Mouse (Mus musculus): ENCODE measurements around the gene Magi1. TPM values are rescaled to one million over a fixed set of nuclear protein-coding genes. Genes with fewer than 3 reads are reported as not detected.

Gene Magi1
- polyA plus RNA-seq, 1 experiment from 2014 or later: 23.5 TPM

- Histone ChIP-seq H3K27me3 (ENCODE audit: control insufficient read depth, insufficient read depth, low read length) (no peaks in the 10 kb centered on the region), H3K4me2 (ENCODE audit: low read depth) (no peak overlapping the region), H3K27ac (ENCODE audit: low read depth, low read length) (no peak overlapping the region), H3K9ac (ENCODE audit: low read length) (no peak overlapping the region), H3K4me1 (ENCODE audit: control insufficient read depth, insufficient read depth, low read length) (no peaks in the 10 kb centered on the region), H3K4me3 (ENCODE audit: low read depth, low read length) (no peak overlapping the region), H3K9me3 (ENCODE audit: control insufficient read depth, low read length) (no peaks in the 10 kb centered on the region), H3K36me3 (ENCODE audit: control insufficient read depth, insufficient read depth, low read length) (no peaks in the 10 kb centered on the region)
- ATAC-seq (ENCODE audit: insufficient read depth, low FRiP score, low TSS enrichment): no peak
- 66% methylated on average over 2 of the region's 2 CpGs for WGBS
- DNase-seq (ENCODE audit: low spot score): peak; percentile 32
These were observed 243.6 kb downstream of the Magi1 start for GRCm38 (mm10) chr6:94040093-94040492.

- no peak overlapping the region for H3K9ac ChIP-seq (ENCODE audit: low read length)
- 95% methylated on average over 3 of the region's 3 CpGs for WGBS
- H3K9me3 ChIP-seq (ENCODE audit: control insufficient read depth, low read length): no peaks in the 10 kb centered on the region
- DNase-seq (ENCODE audit: low spot score) (no peak), ATAC-seq (ENCODE audit: insufficient read depth, low FRiP score, low TSS enrichment) (no peak)
- H3K27ac ChIP-seq (ENCODE audit: low read depth, low read length): no peak overlapping the region
- H3K36me3 ChIP-seq (ENCODE audit: control insufficient read depth, insufficient read depth, low read length): no peaks in the 10 kb centered on the region
- no peaks in the 10 kb centered on the region for H3K27me3 ChIP-seq (ENCODE audit: control insufficient read depth, insufficient read depth, low read length)
- H3K4me1 ChIP-seq (ENCODE audit: control insufficient read depth, insufficient read depth, low read length): no peaks in the 10 kb centered on the region
- no peak overlapping the region for H3K4me3 ChIP-seq (ENCODE audit: low read depth, low read length)
- no peak overlapping the region for H3K4me2 ChIP-seq (ENCODE audit: low read depth)
These were observed 244.8 kb downstream of the Magi1 start for GRCm38 (mm10) chr6:94038897-94039296.

- 77% methylated on average over 7 of the region's 7 CpGs for WGBS
- Histone ChIP-seq H3K4me2 (ENCODE audit: low read depth) (no peak overlapping the region), H3K4me3 (ENCODE audit: low read depth, low read length) (no peak overlapping the region), H3K4me1 (ENCODE audit: control insufficient read depth, insufficient read depth, low read length) (no peaks in the 10 kb centered on the region), H3K9me3 (ENCODE audit: control insufficient read depth, low read length) (no peaks in the 10 kb centered on the region), H3K36me3 (ENCODE audit: control insufficient read depth, insufficient read depth, low read length) (no peaks in the 10 kb centered on the region), H3K27ac (ENCODE audit: low read depth, low read length) (no peak overlapping the region), H3K27me3 (ENCODE audit: control insufficient read depth, insufficient read depth, low read length) (no peaks in the 10 kb centered on the region), H3K9ac (ENCODE audit: low read length) (no peak overlapping the region)
- DNase-seq (ENCODE audit: low spot score) (no peak), ATAC-seq (ENCODE audit: insufficient read depth, low FRiP score, low TSS enrichment) (no peak)
These were observed 247.2 kb downstream of the Magi1 start for GRCm38 (mm10) chr6:94036554-94036953.

- Histone ChIP-seq H3K9ac (ENCODE audit: low read length) (no peak overlapping the region), H3K27me3 (ENCODE audit: control insufficient read depth, insufficient read depth, low read length) (no peaks in the 10 kb centered on the region), H3K36me3 (ENCODE audit: control insufficient read depth, insufficient read depth, low read length) (no peaks in the 10 kb centered on the region), H3K4me3 (ENCODE audit: low read depth, low read length) (no peak overlapping the region), H3K27ac (ENCODE audit: low read depth, low read length) (no peak overlapping the region), H3K4me1 (ENCODE audit: control insufficient read depth, insufficient read depth, low read length) (no peaks in the 10 kb centered on the region), H3K9me3 (ENCODE audit: control insufficient read depth, low read length) (no peaks in the 10 kb centered on the region), H3K4me2 (ENCODE audit: low read depth) (no peak overlapping the region)
- DNase-seq (ENCODE audit: low spot score): no peak
- 78% methylated on average over 9 of the region's 9 CpGs for WGBS
- no peak for ATAC-seq (ENCODE audit: insufficient read depth, low FRiP score, low TSS enrichment)
These were observed 257.4 kb downstream of the Magi1 start for GRCm38 (mm10) chr6:94026361-94026760.

- no peaks in the 10 kb centered on the region for H3K9me3 ChIP-seq (ENCODE audit: control insufficient read depth, low read length)
- H3K4me2 ChIP-seq (ENCODE audit: low read depth): no peak overlapping the region
- no peak overlapping the region for H3K27ac ChIP-seq (ENCODE audit: low read depth, low read length)
- H3K36me3 ChIP-seq (ENCODE audit: control insufficient read depth, insufficient read depth, low read length): no peaks in the 10 kb centered on the region
- ATAC-seq (ENCODE audit: insufficient read depth, low FRiP score, low TSS enrichment) (no peak), DNase-seq (ENCODE audit: low spot score) (no peak)
- no peaks in the 10 kb centered on the region for H3K27me3 ChIP-seq (ENCODE audit: control insufficient read depth, insufficient read depth, low read length)
- no peaks in the 10 kb centered on the region for H3K4me1 ChIP-seq (ENCODE audit: control insufficient read depth, insufficient read depth, low read length)
- H3K9ac ChIP-seq (ENCODE audit: low read length): no peak overlapping the region
- H3K4me3 ChIP-seq (ENCODE audit: low read depth, low read length): no peak overlapping the region
- 88% methylated on average over 5 of the region's 5 CpGs for WGBS
These were observed 261.3 kb downstream of the Magi1 start for GRCm38 (mm10) chr6:94022437-94022836.

- no peaks in the 10 kb centered on the region for H3K4me1 ChIP-seq (ENCODE audit: control insufficient read depth, insufficient read depth, low read length)
- H3K4me2 ChIP-seq (ENCODE audit: low read depth): no peak overlapping the region
- DNase-seq (ENCODE audit: low spot score) (no peak), ATAC-seq (ENCODE audit: insufficient read depth, low FRiP score, low TSS enrichment) (no peak)
- WGBS: 90% methylated on average over 8 of the region's 8 CpGs
- no peaks in the 10 kb centered on the region for H3K36me3 ChIP-seq (ENCODE audit: control insufficient read depth, insufficient read depth, low read length)
- no peaks in the 10 kb centered on the region for H3K27me3 ChIP-seq (ENCODE audit: control insufficient read depth, insufficient read depth, low read length)
- no peak overlapping the region for H3K4me3 ChIP-seq (ENCODE audit: low read depth, low read length)
- H3K9me3 ChIP-seq (ENCODE audit: control insufficient read depth, low read length): no peaks in the 10 kb centered on the region
- no peak overlapping the region for H3K27ac ChIP-seq (ENCODE audit: low read depth, low read length)
- no peak overlapping the region for H3K9ac ChIP-seq (ENCODE audit: low read length)
These were observed 262.3 kb downstream of the Magi1 start for GRCm38 (mm10) chr6:94021239-94021962.

- Histone ChIP-seq H3K4me1 (ENCODE audit: control insufficient read depth, insufficient read depth, low read length) (no peaks in the 10 kb centered on the region), H3K9me3 (ENCODE audit: control insufficient read depth, low read length) (no peaks in the 10 kb centered on the region), H3K9ac (ENCODE audit: low read length) (no peak overlapping the region), H3K27ac (ENCODE audit: low read depth, low read length) (no peak overlapping the region), H3K4me3 (ENCODE audit: low read depth, low read length) (no peak overlapping the region), H3K4me2 (ENCODE audit: low read depth) (no peak overlapping the region), H3K36me3 (ENCODE audit: control insufficient read depth, insufficient read depth, low read length) (no peaks in the 10 kb centered on the region), H3K27me3 (ENCODE audit: control insufficient read depth, insufficient read depth, low read length) (no peaks in the 10 kb centered on the region)
- DNase-seq (ENCODE audit: low spot score) (no peak), ATAC-seq (ENCODE audit: insufficient read depth, low FRiP score, low TSS enrichment) (no peak)
- 69% methylated on average over 4 of the region's 4 CpGs for WGBS
These were observed 263.2 kb downstream of the Magi1 start for GRCm38 (mm10) chr6:94020566-94020965.

- H3K4me1 ChIP-seq (ENCODE audit: control insufficient read depth, insufficient read depth, low read length): no peaks in the 10 kb centered on the region
- H3K9ac ChIP-seq (ENCODE audit: low read length): no peak overlapping the region
- H3K36me3 ChIP-seq (ENCODE audit: control insufficient read depth, insufficient read depth, low read length): no peaks in the 10 kb centered on the region
- DNase-seq (ENCODE audit: low spot score) (no peak), ATAC-seq (ENCODE audit: insufficient read depth, low FRiP score, low TSS enrichment) (no peak)
- H3K4me3 ChIP-seq (ENCODE audit: low read depth, low read length): no peak overlapping the region
- no peaks in the 10 kb centered on the region for H3K9me3 ChIP-seq (ENCODE audit: control insufficient read depth, low read length)
- no peaks in the 10 kb centered on the region for H3K27me3 ChIP-seq (ENCODE audit: control insufficient read depth, insufficient read depth, low read length)
- H3K4me2 ChIP-seq (ENCODE audit: low read depth): no peak overlapping the region
- H3K27ac ChIP-seq (ENCODE audit: low read depth, low read length): no peak overlapping the region
- WGBS: 88% methylated on average over 4 of the region's 4 CpGs
These were observed 263.8 kb downstream of the Magi1 start for GRCm38 (mm10) chr6:94019935-94020334.

- Histone ChIP-seq H3K9ac (ENCODE audit: low read length) (no peak overlapping the region), H3K27ac (ENCODE audit: low read depth, low read length) (no peak overlapping the region)
These were observed 270.0 kb downstream of the Magi1 start for GRCm38 (mm10) chr6:94013761-94014160.

More at GRCm38 (mm10) chr6:94013761-94014160, 270.0 kb downstream of the Magi1 start:
- Histone ChIP-seq H3K4me1 (ENCODE audit: control insufficient read depth, insufficient read depth, low read length) (peaks cover 4% of the 10 kb centered on the region; the same call in 1 of the 2 replicates), H3K4me3 (ENCODE audit: low read depth, low read length) (no peak overlapping the region), H3K36me3 (ENCODE audit: control insufficient read depth, insufficient read depth, low read length) (no peaks in the 10 kb centered on the region), H3K27me3 (ENCODE audit: control insufficient read depth, insufficient read depth, low read length) (no peaks in the 10 kb centered on the region), H3K4me2 (ENCODE audit: low read depth) (no peak overlapping the region), H3K9me3 (ENCODE audit: control insufficient read depth, low read length) (no peaks in the 10 kb centered on the region)
- whole genome bisulfite sequencing: 86% methylated on average over 2 of the region's 2 CpGs
- ATAC-seq (ENCODE audit: insufficient read depth, low FRiP score, low TSS enrichment): no peak
- DNase-seq (ENCODE audit: low spot score): no peak

All from neural tube, embryonic 11.5 days (tissue).